Mouse (Mus musculus): ENCODE measurements around the gene Klf13.

Gene Klf13

DNA sequence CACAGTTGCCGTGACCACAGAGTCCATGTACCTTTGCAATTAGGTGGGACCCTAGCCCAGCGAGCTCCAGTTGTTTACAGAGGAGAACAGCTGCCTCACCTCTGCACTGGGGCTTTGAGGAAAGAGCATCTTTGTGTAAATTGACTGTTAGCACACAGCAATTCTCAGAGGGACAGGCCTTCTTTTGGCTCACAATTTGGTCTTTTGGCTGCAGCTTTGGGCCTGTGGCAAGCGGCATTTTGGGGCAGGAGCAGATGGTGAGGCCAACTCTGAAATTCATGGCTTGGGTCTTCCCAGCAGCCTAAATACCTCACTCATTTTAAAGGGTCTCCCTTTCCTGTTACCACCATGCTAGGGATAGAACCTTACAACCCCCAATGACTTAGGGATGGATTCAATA lies 10.5 kb upstream of the Klf13 start:
- DNase-seq (ENCODE audit: low read depth): no peak

- DNase-seq (ENCODE audit: low read depth): no peak
Observed at GRCm38 (mm10) chr7:63947514-63948487, 9.1 kb upstream of the Klf13 start.

- DNase-seq (ENCODE audit: low read depth): peak; percentile 58
Observed at GRCm38 (mm10) chr7:63943946-63944345, 5.2 kb upstream of the Klf13 start.

GRCm38 (mm10) chr7:63941501-63941900 lies 2.8 kb upstream of the Klf13 start:
- DNase-seq (ENCODE audit: low read depth): no peak

DNA sequence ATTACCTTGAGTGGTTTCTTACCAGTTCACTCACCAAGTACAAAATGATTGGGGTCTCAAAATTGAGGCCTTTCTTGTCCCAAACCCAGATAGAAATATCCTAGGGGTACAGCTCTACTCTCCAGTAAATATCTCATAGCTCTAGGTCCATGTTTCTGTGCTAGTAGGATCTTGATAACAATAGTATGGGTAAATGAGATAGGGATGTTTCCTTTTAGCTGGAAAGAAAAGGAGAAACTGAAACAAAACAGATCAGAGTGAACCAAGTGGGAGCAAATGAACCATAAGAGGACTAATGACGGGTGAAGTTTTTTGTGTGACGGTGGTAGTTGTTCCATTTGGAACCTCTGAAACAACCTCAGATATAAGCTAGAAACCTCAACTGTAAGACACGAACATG lies 2.3 kb upstream of the Klf13 start:
- peak; percentile 47 for DNase-seq (ENCODE audit: low read depth)

DNA sequence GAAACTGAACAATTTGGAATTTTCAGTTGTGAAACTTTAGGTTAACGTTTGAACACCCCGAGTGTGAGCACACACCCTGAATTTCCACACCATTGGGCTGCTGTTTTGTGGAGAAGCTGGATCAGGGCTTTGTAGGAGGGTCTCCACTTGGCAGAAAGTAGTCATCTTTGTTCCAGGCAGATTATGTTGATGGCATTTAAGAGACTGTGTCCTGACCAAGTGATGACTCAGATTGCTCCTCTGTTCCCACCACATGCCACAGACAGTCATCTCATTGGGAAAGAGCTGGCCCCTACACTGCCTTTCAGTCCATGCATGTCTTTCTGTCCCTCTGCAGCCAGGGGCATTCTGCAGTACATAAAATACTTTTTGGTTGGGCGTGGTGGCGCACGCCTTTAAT lies 1.6 kb upstream of the Klf13 start:
- DNase-seq (ENCODE audit: low read depth): peak; percentile 58

- DNase-seq (ENCODE audit: low read depth): peak; percentile 88
Observed at GRCm38 (mm10) chr7:63939397-63939951, 759 bp upstream of the Klf13 start.

GRCm38 (mm10) chr7:63938066-63938913 lies 425 bp downstream of the Klf13 start:
- no peak for DNase-seq (ENCODE audit: low read depth)

DNA sequence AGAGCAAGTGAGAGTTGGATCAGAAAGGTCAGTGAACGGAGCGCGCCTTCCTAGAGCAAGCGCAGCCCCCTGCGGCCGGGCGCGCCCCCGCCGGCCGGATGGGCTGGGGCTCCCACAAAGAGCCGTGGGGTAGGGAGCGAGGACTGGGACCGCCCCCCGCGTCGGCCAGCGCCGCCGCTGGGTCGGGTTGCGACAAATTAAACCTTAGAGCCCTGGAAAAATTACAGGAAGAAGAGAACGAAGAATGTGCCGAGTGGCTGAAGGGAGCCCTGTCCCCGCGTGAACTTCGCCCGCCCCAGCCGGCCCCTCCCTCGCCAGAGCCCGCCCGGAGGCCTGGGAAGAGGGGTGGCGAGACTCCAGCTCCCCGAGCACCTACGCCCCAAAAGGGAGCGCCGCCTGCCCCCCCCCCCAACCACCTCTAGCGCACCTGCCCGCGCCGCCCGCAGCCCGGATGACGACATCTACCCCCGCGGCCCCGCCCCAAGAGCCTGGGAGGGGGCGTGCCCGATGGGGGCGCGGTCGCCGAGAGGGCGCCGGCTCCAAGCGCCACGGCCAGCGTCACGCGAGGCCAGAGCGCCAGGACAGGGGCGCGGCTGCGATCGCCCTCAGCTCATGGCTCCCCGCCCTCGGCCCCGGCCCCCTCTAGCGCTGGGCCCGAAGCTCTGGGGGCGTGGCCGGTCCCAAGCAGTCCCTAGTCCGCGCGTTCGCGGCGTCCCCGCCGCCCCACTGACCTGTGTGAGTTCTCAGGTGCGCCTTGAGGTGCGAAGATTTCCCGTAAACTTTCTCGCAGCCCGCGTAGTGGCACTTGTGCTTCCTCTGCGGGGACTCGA lies 1.3 kb downstream of the Klf13 start:
- peak; percentile 95 for DNase-seq (ENCODE audit: low read depth)

GRCm38 (mm10) chr7:63936986-63937235 lies 1.8 kb downstream of the Klf13 start:
- DNase-seq (ENCODE audit: low read depth): no peak

DNA sequence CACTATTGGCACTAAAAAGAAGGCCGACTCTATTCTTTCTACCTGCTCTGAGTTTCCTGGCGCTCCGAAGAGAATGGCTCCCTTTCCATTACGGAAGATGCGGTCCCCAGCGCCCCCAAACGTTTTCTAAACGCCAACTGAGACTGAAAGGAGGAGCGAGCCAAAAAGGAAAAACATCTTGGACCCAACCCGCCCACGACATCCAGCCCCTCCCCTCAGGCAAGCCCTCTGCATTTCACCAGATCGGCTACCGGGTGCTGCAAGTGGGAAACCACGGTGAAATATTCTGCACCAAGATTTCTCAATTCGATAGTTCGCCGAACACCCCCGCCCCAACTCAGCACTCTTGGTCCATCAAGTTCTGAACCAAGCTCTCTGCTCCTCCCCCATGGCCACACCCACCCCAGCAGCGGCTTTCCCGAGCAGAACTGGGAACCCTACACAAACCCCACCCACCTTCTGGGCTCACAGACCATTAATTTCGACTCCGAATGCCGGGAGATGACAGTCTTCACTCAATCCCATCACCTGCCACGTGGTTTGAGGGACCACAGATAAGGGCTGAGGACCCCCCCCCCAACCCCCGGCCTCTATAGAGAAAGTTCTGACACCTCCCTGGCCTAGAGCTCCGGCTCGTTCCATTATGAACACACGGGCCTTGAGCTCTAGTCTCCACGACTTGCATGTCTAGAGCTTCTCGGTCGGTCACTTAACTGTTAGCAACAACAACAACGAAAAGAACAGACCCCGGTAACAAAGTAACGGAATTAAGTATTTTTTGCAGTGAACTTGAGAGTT lies 2.3 kb downstream of the Klf13 start:
- DNase-seq (ENCODE audit: low read depth): peak; percentile 89

DNA sequence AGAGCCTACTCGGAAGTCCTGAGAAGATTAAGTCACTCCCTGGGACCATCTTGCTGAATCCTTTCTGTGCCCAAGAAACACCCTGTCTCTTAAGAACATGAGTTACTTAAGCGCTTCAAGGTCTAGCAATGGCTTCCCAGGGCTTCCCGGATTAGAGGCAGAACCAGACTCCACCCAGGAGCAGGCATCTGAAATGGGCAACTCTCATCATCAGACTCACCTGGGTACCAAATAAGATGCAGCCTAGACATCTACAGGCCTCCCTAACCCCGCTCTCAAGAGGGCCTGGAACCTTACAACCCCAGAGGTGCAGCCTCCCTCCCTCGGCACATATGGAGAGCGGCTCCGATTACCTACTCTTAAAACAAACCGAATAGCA lies 2.9 kb downstream of the Klf13 start:
- DNase-seq (ENCODE audit: low read depth): no peak

GRCm38 (mm10) chr7:63934530-63934929 lies 4.2 kb downstream of the Klf13 start:
- DNase-seq (ENCODE audit: low read depth): no peak

DNA sequence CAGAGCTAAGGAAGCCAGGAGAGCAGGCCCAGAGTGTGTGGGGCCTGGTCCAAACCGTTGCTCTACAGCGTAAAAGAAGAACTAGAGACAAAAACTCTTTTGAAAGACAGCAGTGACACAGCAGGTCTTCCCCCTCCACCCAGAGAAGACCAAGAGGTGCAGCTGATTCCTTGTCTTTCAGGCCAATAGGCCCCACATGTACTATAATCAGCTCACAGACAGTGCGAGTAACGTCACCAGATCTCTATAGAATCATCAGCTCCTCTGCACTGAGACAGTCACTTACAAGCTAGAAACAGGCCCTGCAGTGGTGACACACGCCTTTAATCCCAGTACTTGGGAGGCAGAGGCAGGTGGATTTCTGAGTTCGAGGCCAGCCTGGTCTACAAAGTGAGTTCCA lies 4.8 kb downstream of the Klf13 start:
- DNase-seq (ENCODE audit: low read depth): no peak

DNA sequence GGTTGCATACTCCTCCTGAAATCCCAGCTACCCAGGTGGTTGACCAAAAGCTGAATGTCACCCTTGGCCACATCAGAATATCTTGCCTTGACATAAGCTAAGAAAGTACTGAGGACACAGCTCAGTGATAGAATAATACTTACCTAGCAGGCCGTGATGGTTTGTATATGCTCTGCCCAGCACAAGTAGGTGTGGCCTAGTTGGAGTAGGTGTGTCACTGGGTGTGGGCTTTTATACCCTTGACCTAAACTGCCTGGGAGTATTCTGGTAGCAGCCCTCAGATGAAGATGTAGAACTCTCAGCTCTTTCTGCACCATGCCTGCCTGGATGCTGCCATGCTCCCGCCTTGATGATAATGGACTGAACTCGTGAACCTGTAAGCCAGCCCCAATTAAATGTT lies 6.3 kb downstream of the Klf13 start:
- no peak for DNase-seq (ENCODE audit: low read depth)

DNA sequence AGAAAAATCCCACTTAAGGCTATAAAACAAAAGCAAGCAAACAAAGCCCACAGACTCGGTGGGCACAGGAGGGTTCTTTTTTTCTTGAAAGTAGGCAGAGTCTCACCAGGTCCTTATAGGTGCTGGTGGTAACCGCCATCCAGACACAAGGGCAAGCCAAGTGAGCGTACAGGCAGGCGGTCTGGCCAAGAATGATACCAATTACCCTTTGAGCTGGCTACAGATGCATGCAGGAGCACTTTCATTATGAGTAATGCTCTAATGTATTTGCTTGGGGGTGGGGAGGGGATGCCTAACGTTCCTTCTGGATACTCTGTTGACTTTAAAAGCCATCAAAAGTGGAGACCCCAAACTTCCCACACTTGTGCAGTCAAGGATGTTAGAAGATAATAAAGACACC lies 7.9 kb downstream of the Klf13 start:
- DNase-seq (ENCODE audit: low read depth): peak; percentile 55

GRCm38 (mm10) chr7:63930132-63930531 lies 8.6 kb downstream of the Klf13 start:
- DNase-seq (ENCODE audit: low read depth): peak; percentile 86

- DNase-seq (ENCODE audit: low read depth): no peak
Observed at GRCm38 (mm10) chr7:63929080-63929479, 9.6 kb downstream of the Klf13 start.

DNA sequence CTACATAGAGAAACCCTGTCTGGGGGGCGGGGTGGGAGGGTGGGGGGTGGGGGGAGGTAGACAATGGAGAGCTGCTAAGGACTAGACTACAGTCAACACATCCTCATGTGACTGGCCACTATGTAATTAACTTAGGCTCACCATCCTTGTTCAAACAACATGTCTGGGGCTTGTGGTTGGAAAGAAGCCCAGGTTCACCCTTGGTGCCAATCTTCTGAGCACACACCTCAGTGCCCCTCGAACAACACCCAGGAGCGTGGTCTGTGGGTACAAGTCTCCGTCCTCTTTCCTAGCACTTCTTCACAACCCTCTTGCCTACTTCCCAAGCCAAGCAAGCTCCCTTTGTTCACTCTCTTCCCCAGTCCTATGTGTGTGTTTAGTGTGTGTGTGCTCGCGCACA lies 11.6 kb downstream of the Klf13 start:
- no peak for DNase-seq (ENCODE audit: low read depth)

DNA sequence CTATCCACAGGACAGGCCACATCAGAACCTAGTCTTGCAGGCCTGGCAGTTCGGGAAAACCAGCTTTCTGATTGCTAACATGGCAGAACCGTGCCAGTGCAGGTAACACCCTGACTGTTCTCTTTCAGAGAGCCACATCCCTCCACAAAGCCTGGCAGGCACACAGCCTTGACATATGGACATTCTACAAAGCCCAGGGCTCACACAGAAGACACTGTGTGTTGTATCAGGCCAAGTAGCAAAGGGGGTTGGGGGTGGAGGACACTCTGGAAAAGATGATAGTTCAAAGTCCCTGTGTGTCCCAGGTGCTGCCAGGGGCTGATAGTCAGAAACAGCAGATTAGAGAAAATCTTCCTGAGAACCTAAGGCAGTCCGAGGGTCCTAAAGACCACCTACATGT lies 12.2 kb downstream of the Klf13 start:
- no peak for DNase-seq (ENCODE audit: low read depth)
